Mouse (Mus musculus): ENCODE measurements around the gene Wfdc18. TPM values are rescaled to one million over a fixed set of nuclear protein-coding genes. Genes with fewer than 3 reads are reported as not detected.

The Wfdc18 gene
- not detected in 2 replicates for polyA plus RNA-seq (2015; fragmentation: Nextera tagmentation; extraction: Ambion mirVana)

DNA sequence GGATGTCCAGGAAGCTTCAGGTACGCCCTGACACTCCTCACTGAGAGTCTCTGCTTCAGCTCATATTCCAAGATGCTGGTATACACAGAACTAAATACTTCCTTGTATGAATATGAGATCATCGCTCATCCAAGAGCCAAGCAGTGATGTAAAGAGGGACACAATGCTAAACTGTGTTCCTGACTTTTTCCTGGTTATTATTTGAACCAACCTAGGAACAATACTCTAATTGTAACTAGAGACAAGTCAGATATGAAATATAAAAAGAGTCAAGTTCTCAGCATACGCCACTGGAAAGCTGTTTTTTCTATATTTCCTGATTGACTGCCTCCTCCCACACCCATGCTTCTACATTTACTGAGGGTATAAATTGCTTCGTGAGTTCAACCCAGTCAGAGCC is at the start of gene Wfdc18:
Gene Wfdc18 (plus strand): TSS at position 301 of the 400 bp plus-strand sequence.
- no peaks in the 10 kb centered on the region for H3K36me3 ChIP-seq
- H3K27ac ChIP-seq (replicated peaks) = no peak within 1 kb of the TSS
- H3K27me3 ChIP-seq = no peaks in the 10 kb centered on the region
- H3K4me2 ChIP-seq (replicated peaks) = no peak within 1 kb of the TSS
- H3K4me3 ChIP-seq = no peak within 1 kb of the TSS
- H3K9me3 ChIP-seq = no peaks in the 10 kb centered on the region
- H3K9ac ChIP-seq (replicated peaks) = no peak within 1 kb of the TSS
- no peak for ATAC-seq (replicated peaks)
- 72% methylated on average over 4 of the region's 4 CpGs for WGBS
- no peaks in the 10 kb centered on the region for H3K4me1 ChIP-seq

DNA sequence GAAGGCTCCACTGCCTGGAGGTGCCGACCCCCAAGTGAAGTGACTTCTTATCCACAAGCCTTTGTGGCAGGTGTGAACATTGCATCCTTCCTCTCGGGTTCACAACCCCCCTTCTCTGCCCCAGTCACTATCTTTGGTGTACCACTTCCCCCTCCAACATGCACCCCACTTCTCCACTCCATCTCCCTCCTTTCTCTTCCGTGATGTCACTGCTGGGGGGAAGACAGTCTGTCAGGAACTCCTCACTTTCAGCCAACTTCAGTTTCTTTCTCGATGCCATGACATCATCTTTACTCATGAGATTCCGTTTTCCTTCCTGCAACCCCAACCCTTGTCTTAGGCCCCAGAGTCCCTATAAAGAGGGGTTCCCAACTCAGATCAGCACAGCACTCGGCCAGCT is 46.6 kb upstream of the Wfdc18 start, which contains the start of gene Ccl4:
Gene Ccl4 (plus strand): TSS at position 381 of the 400 bp plus-strand sequence.
- H3K9me3 ChIP-seq = no peaks in the 10 kb centered on the region
- H3K27me3 ChIP-seq = no peaks in the 10 kb centered on the region
- no peak within 1 kb of the TSS for H3K9ac ChIP-seq (replicated peaks)
- H3K27ac ChIP-seq (replicated peaks) = no peak within 1 kb of the TSS
- ATAC-seq (replicated peaks) = no peak
- WGBS = 81% methylated on average over 6 of the region's 6 CpGs
- H3K36me3 ChIP-seq = no peaks in the 10 kb centered on the region
- H3K4me2 ChIP-seq (replicated peaks) = no peak within 1 kb of the TSS
- no peaks in the 10 kb centered on the region for H3K4me1 ChIP-seq
- H3K4me3 ChIP-seq = no peak within 1 kb of the TSS

DNA sequence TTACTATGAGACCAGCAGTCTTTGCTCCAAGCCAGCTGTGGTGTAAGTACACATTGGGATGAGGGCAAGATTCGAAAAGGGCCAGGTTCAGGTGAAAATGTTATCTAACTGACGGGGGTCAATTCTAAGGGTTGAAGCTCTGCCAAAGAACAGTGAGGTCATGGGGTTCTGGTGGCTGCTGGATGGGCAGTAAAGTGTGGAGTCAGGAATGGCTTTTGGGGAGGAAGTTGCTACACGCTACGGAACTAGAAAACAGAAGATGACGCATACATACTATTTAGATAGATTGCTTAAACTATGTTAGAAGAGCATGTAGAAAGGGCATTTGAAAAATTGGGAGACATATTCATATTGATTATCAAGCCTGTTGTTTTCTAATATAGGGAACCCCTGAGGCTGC is 45.3 kb upstream of the Wfdc18 start:
- Histone ChIP-seq H3K27ac (replicated peaks) (no peak overlapping the region), H3K4me1 (no peaks in the 10 kb centered on the region), H3K9me3 (no peaks in the 10 kb centered on the region), H3K4me3 (no peak overlapping the region), H3K36me3 (no peaks in the 10 kb centered on the region), H3K9ac (replicated peaks) (no peak overlapping the region), H3K4me2 (replicated peaks) (no peak overlapping the region), H3K27me3 (no peaks in the 10 kb centered on the region)
- ATAC-seq (replicated peaks) = no peak
- 90% methylated on average over 5 of the region's 5 CpGs for WGBS

DNA sequence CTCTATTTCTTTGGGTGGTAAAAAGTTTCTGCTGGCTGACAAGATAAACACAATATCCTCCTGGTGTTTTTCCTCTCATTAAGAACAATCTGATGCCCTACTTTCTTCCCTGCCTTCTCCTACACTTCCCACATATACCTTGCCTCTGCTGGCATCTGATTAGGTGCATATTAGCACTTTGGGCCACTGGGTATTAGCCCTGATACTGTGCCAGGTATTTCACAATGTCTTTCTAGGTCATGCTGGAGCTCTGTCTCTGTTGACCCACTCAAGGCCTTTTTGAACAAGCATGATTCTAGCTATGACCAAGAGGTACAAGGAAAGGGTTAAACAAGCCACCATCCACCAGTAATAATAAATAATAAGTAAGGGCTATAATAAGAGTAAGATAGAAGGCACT is 37.1 kb upstream of the Wfdc18 start:
- no peaks in the 10 kb centered on the region for H3K27me3 ChIP-seq
- H3K36me3 ChIP-seq = no peaks in the 10 kb centered on the region
- no peak overlapping the region for H3K4me3 ChIP-seq
- H3K27ac ChIP-seq (replicated peaks) = no peak overlapping the region
- no peak overlapping the region for H3K4me2 ChIP-seq (replicated peaks)
- no peak overlapping the region for H3K9ac ChIP-seq (replicated peaks)
- no peaks in the 10 kb centered on the region for H3K4me1 ChIP-seq
- no peak for ATAC-seq (replicated peaks)
- H3K9me3 ChIP-seq = no peaks in the 10 kb centered on the region

DNA sequence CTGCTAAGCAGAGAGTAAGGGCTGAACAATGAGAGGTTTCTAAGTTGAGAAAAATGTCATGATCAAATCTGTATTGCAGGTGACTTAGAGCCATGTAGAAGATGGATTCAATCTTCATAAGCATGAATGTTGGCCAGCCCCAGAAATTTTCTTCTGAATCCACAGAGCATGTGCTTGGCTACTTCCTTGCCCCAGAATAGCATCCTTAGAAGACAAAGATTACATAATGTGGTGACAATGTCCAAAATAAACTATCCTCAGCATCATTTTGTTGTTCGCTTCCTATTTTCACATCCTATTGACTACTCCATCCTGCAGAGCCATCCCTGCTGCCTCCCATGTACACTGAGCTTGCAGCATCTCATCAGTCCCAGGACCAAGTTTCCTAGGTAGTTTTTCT is 33.1 kb upstream of the Wfdc18 start:
- WGBS = 92% methylated on average over 1 of the region's 1 CpGs
- ATAC-seq (replicated peaks) = no peak
- H3K9me3 ChIP-seq = no peaks in the 10 kb centered on the region
- no peak overlapping the region for H3K27ac ChIP-seq (replicated peaks)
- H3K4me3 ChIP-seq = no peak overlapping the region
- H3K4me2 ChIP-seq (replicated peaks) = no peak overlapping the region
- H3K36me3 ChIP-seq = no peaks in the 10 kb centered on the region
- H3K27me3 ChIP-seq = no peaks in the 10 kb centered on the region
- H3K9ac ChIP-seq (replicated peaks) = no peak overlapping the region
- H3K4me1 ChIP-seq = no peaks in the 10 kb centered on the region

DNA sequence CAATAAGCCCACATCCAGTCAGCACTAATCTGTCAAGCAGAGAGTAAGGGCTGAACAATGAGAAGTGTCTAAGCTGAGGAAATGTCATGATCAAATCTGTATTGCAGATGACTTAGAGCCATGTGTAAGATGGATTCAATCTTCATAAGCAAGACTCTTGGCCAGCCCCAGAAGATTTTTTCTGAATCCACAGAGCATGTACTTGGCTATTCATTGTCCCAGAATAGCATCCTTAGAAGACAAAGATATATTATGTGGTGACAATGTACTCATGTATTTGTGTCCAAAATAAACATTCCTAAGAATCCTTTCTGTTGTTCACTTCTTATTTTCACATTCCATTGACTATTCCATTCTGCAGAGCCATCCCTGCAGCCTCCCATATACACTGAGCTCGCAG is 18.9 kb upstream of the Wfdc18 start:
- Histone ChIP-seq H3K4me2 (replicated peaks) (no peak overlapping the region), H3K9ac (replicated peaks) (no peak overlapping the region), H3K4me1 (no peaks in the 10 kb centered on the region), H3K27ac (replicated peaks) (no peak overlapping the region), H3K36me3 (no peaks in the 10 kb centered on the region), H3K27me3 (no peaks in the 10 kb centered on the region), H3K4me3 (no peak overlapping the region), H3K9me3 (no peaks in the 10 kb centered on the region)
- WGBS = 75% methylated on average over 1 of the region's 1 CpGs
- ATAC-seq (replicated peaks) = no peak

DNA sequence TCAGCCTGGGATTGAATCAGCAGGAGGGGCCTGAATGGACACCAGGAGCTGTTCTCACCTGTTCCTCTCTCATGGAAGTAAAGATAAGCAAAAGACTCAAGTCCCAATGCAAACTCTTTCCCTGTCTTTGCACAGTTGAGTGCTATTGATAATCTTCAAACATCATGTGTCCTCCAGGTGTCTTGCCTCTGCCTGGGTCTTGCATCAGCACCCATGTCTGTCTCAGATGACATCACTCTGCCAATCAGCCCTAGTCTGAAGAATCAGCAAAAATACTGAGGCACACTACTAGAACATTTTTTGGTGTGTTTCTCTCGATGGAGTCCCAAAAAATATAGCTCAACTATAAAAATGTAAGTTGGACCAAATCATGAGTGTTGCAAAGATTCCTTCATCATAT is 16.8 kb upstream of the Wfdc18 start:
- H3K4me3 ChIP-seq = no peak overlapping the region
- no peaks in the 10 kb centered on the region for H3K9me3 ChIP-seq
- H3K4me1 ChIP-seq = no peaks in the 10 kb centered on the region
- no peak overlapping the region for H3K9ac ChIP-seq (replicated peaks)
- no peak overlapping the region for H3K27ac ChIP-seq (replicated peaks)
- H3K27me3 ChIP-seq = no peaks in the 10 kb centered on the region
- no peak overlapping the region for H3K4me2 ChIP-seq (replicated peaks)
- no peak for ATAC-seq (replicated peaks)
- no peaks in the 10 kb centered on the region for H3K36me3 ChIP-seq
- 74% methylated on average over 1 of the region's 1 CpGs for WGBS

DNA sequence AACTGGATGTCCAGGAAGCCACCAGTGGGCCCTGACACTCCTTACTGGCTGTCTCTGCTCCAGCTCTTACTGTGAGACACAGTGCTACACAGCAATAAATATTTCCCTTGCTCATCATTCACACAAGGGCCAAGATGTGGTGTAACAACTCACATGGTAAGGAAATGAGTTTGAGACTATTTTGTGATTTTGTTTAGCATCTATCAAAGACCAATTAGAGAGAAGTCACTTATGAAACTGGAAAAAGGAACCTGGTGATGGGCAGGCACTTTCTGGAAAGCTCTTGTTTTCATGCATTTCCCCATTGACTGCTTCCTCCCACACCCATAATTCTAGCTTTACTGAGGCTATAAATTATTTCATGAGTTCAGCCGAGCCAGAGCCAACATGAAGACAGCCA is 5.1 kb upstream of the Wfdc18 start, which contains the start of gene Wfdc17:
Gene Wfdc17 (plus strand): TSS at position 287 of the 400 bp plus-strand sequence.
- ATAC-seq (replicated peaks) = no peak

DNA sequence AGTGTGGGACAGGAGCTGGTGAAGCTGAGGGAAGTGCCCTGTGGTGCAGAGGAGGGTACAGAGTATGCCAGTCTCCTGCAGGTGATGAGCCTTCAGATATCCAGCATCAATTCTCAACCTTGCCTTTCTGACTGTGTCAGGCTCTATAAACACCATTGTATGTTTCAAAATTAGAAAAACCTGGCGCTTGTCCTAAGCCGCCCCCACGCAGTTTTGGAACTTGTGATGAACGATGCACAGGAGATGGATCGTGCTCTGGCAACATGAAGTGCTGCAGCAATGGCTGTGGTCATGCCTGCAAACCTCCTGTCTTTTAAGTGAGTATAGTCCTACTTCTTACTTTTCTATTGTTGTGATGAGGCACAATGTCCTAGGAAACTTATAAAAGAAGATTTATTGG is 868 bp downstream of the Wfdc18 start:
- H3K4me2 ChIP-seq (replicated peaks) = no peak overlapping the region
- H3K27ac ChIP-seq (replicated peaks) = no peak overlapping the region
- H3K4me3 ChIP-seq = no peak overlapping the region
- no peak for ATAC-seq (replicated peaks)
- no peaks in the 10 kb centered on the region for H3K4me1 ChIP-seq
- H3K9ac ChIP-seq (replicated peaks) = no peak overlapping the region
- no peaks in the 10 kb centered on the region for H3K27me3 ChIP-seq
- H3K9me3 ChIP-seq = no peaks in the 10 kb centered on the region
- 95% methylated on average over 5 of the region's 5 CpGs for WGBS
- H3K36me3 ChIP-seq = no peaks in the 10 kb centered on the region

More for the DNA sequence above, 5.1 kb upstream of the Wfdc18 start, which contains the start of gene Wfdc17:
- Histone ChIP-seq H3K4me2 (replicated peaks) (no peak within 1 kb of the TSS), H3K4me3 (no peak within 1 kb of the TSS), H3K9me3 (no peaks in the 10 kb centered on the region), H3K4me1 (no peaks in the 10 kb centered on the region), H3K36me3 (no peaks in the 10 kb centered on the region), H3K9ac (replicated peaks) (no peak within 1 kb of the TSS), H3K27me3 (no peaks in the 10 kb centered on the region), H3K27ac (replicated peaks) (no peak within 1 kb of the TSS)
- 71% methylated on average over 1 of the region's 1 CpGs for WGBS

DNA sequence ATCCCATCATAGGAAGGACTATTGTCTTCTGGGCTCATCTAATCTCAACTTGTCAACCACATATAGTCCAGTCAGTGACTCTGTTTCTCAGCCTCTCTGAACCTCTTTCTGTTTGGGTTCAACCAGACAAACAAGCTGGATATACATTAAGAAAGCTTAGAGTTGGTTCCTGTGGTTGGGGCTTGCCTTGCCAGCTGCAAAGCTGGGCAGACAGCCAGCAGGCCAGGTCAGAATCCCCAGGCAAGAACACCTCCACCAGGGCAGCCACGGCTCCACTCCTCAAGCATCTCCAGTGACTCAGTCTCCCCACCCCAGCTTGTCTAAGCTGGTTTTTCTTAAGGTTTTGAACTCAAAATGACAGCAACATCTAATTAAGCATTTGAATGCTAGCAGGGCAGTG is 3.9 kb downstream of the Wfdc18 start:
- no peak overlapping the region for H3K9ac ChIP-seq (replicated peaks)
- H3K4me2 ChIP-seq (replicated peaks) = no peak overlapping the region
- H3K9me3 ChIP-seq = no peaks in the 10 kb centered on the region
- H3K27me3 ChIP-seq = no peaks in the 10 kb centered on the region
- 60% methylated on average over 1 of the region's 1 CpGs for WGBS
- no peaks in the 10 kb centered on the region for H3K4me1 ChIP-seq
- H3K36me3 ChIP-seq = no peaks in the 10 kb centered on the region
- ATAC-seq (replicated peaks) = no peak
- no peak overlapping the region for H3K27ac ChIP-seq (replicated peaks)
- H3K4me3 ChIP-seq = no peak overlapping the region

DNA sequence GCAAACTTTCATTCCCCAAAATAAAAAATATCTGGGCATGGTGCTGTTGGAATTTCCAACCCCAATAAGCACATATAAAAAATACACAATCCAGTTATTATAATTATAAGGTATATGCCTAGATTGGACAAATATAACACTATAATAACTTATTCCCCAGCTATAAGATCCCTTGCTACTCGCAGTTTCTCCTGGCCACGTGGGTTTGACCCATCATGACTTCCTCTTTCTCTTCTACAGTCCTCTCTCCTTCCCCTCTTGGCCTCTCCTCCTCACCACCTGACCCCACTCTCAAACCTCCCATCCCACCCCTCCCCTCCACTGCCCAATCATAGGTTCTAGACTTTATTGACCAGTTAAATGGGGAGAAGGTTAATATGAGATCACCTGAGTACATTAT is 5.1 kb downstream of the Wfdc18 start:
- no peak overlapping the region for H3K9ac ChIP-seq (replicated peaks)
- H3K4me1 ChIP-seq = no peaks in the 10 kb centered on the region
- no peak for ATAC-seq (replicated peaks)
- no peaks in the 10 kb centered on the region for H3K9me3 ChIP-seq
- no peak overlapping the region for H3K4me3 ChIP-seq
- H3K4me2 ChIP-seq (replicated peaks) = no peak overlapping the region
- H3K27me3 ChIP-seq = no peaks in the 10 kb centered on the region
- WGBS = 90% methylated on average over 2 of the region's 2 CpGs
- no peaks in the 10 kb centered on the region for H3K36me3 ChIP-seq
- H3K27ac ChIP-seq (replicated peaks) = no peak overlapping the region

DNA sequence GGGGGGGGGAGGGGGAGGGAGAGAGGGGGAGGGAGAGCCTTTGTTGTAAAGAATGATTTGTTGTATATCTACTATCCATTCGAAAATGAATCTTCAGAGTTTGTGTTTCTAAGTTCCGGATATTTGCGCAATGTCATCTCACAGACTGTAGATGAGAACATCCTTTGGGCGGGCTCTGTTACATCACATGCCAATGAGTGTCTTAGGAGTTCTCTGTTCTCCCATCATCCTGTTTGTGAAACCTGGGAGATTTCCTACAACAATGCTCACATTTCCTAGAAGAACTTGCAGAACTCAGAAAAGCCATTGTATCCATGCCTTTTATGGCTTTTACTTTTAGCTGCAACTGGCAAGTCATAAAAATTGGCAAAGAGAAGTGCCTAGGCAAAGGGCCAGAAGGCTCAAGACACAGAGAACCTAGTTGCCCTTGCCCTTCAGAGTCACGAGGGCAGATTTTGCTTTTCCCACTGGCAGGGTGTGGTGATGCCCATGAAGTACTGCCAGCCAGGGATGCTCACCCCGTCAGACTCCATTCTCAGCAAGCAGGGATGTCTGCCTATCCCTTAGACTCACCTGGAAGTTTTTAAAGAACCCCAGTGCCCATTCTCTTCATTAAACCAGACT is 8.3 kb downstream of the Wfdc18 start:
- WGBS = 87% methylated on average over 6 of the region's 6 CpGs
- Histone ChIP-seq H3K4me3 (no peak overlapping the region), H3K4me2 (replicated peaks) (no peak overlapping the region), H3K27me3 (no peaks in the 10 kb centered on the region), H3K36me3 (no peaks in the 10 kb centered on the region), H3K4me1 (no peaks in the 10 kb centered on the region), H3K9me3 (no peaks in the 10 kb centered on the region), H3K9ac (replicated peaks) (no peak overlapping the region), H3K27ac (replicated peaks) (no peak overlapping the region)
- no peak for ATAC-seq (replicated peaks)

DNA sequence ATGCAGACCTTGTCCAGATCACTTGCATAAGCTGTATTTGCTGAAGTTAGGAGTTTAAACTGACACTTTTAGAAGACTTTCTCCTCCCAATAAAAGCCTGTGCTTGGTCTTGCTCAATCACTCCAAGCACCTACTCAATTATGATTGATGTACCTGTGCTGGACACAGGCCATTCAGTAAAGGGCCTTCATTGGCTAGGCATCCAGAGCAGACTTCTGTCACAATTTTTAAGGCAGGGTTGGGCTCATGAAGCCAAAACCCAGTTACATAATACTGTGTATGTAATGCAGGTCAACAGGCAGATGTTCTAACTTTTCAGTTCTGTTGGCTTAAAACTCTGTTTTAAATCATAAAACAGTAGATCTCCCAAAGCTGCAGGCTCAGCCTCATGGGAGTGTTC is 12.0 kb downstream of the Wfdc18 start:
- no peak overlapping the region for H3K27ac ChIP-seq (replicated peaks)
- no peak overlapping the region for H3K4me3 ChIP-seq
- no peak overlapping the region for H3K9ac ChIP-seq (replicated peaks)
- no peaks in the 10 kb centered on the region for H3K27me3 ChIP-seq
- H3K4me2 ChIP-seq (replicated peaks) = no peak overlapping the region
- no peaks in the 10 kb centered on the region for H3K36me3 ChIP-seq
- H3K4me1 ChIP-seq = no peaks in the 10 kb centered on the region
- no peaks in the 10 kb centered on the region for H3K9me3 ChIP-seq
- no peak for ATAC-seq (replicated peaks)

Data from forebrain, embryonic 15.5 days (tissue).